Mouse (Mus musculus) bone marrow, adult 2 months (tissue): ENCODE results near the gene C8a.

Experiments
- CTCF ChIP-seq: fragments of 200-500 bp; IDR thresholded peaks from 2 replicates; pipeline ENCODE4 v1.5.1; 2011; ENCODE audit warnings: low read length, control low read depth; ENCODE audit not compliant: control insufficient read depth, insufficient read depth
- POLR2A ChIP-seq: fragments of 200-500 bp; IDR thresholded peaks from 2 replicates; pipeline ENCODE4 v1.6.1; 2011; ENCODE audit warnings: low read depth, mild to moderate bottlenecking, control low read depth, low read length, borderline replicate concordance; ENCODE audit not compliant: control insufficient read depth

- TF ChIP-seq CTCF (no peak), POLR2A (no peak)
These were observed 6.0 kb downstream of the C8a start for GRCm38 (mm10) chr4:104870196-104870595.
